Mouse (Mus musculus) layer of hippocampus, postnatal 25 days (tissue): ENCODE data around the gene Magi2. TPM values are rescaled to one million over a fixed set of nuclear protein-coding genes. Genes with fewer than 3 reads are reported as not detected.

ENCODE experiments used
- DNase-seq, 2 experiments: peaks; one replicate each; pipeline ENCODE4 v3.0.0; 2022; ENCODE audit warnings: mixed read lengths in 2 of 2, low spot score in 1 of 2; ENCODE audit errors: extremely low spot score in 1 of 2
- total RNA-seq, 2 experiments: library from RNA; stranded (reverse); gene quantifications; 2 replicates each; pipeline ENCODE4 v1.2.3; 2021

The Magi2 gene
- total RNA-seq, 2 experiments from 2014 or later, result 102 to 143 TPM

- DNase-seq, result no peak
Observed at GRCm38 (mm10) chr5:20625117-20625516, 1398.3 kb downstream of the Magi2 start.

GRCm38 (mm10) chr5:20628954-20629601 lies 1402.2 kb downstream of the Magi2 start:
- DNase-seq, result no peak

- DNase-seq, result no peak
Observed at GRCm38 (mm10) chr5:20634046-20634769, 1407.4 kb downstream of the Magi2 start.

GRCm38 (mm10) chr5:20634822-20635221 lies 1408.0 kb downstream of the Magi2 start:
- DNase-seq, result no peak

- DNase-seq, result no peak
Observed at GRCm38 (mm10) chr5:20637300-20637989, 1410.6 kb downstream of the Magi2 start.

GRCm38 (mm10) chr5:20642196-20642595 lies 1415.4 kb downstream of the Magi2 start:
- DNase-seq, result no peak

GRCm38 (mm10) chr5:20643741-20644140 lies 1416.9 kb downstream of the Magi2 start:
- no peak for DNase-seq

- no peak for DNase-seq
Observed at GRCm38 (mm10) chr5:20646947-20647346, 1420.1 kb downstream of the Magi2 start.

GRCm38 (mm10) chr5:20653425-20654185 lies 1426.8 kb downstream of the Magi2 start:
- no peak for DNase-seq

GRCm38 (mm10) chr5:20654766-20655472 lies 1428.1 kb downstream of the Magi2 start:
- DNase-seq, result no peak

GRCm38 (mm10) chr5:20657056-20657455 lies 1430.2 kb downstream of the Magi2 start:
- no peak for DNase-seq

GRCm38 (mm10) chr5:20667601-20668000 lies 1440.8 kb downstream of the Magi2 start:
- no peak for DNase-seq

- no peak for DNase-seq
Observed at GRCm38 (mm10) chr5:20668736-20669355, 1442.0 kb downstream of the Magi2 start.

- no peak for DNase-seq
Observed at GRCm38 (mm10) chr5:20669456-20669855, 1442.6 kb downstream of the Magi2 start.

- DNase-seq, result no peak
Observed at GRCm38 (mm10) chr5:20671826-20672225, 1445.0 kb downstream of the Magi2 start.

- DNase-seq, result no peak
Observed at GRCm38 (mm10) chr5:20674523-20674922, 1447.7 kb downstream of the Magi2 start.

- DNase-seq, result no peak
Observed at GRCm38 (mm10) chr5:20675163-20675665, 1448.4 kb downstream of the Magi2 start.

GRCm38 (mm10) chr5:20676193-20676871 lies 1449.5 kb downstream of the Magi2 start:
- no peak for DNase-seq

- DNase-seq, result no peak
Observed at GRCm38 (mm10) chr5:20677246-20677645, 1450.4 kb downstream of the Magi2 start.
